Mouse (Mus musculus): ENCODE results near the gene 2700049A03Rik.

Gene 2700049A03Rik

DNA sequence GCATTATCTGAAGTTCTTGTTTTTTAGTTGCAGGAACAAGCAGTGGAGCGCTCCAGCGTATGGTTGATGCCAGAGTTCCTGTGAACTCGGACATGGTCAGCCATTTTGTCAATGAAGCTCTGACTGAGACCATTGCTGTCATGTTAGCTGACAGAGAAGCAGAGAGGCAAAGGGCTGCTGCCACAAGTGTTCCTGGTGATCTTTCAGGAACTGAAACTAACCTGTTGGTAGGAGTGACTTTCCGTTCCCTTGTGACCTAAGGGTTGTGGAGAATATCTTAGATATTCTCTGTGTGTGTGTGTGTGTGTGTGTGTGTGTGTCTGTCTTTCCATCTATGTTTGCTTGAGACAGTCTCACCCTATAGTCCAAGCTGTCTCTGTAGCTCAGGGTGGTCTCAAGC is 47.7 kb downstream of the 2700049A03Rik start:
- DNase-seq (ENCODE audit: low spot score): no peak

DNA sequence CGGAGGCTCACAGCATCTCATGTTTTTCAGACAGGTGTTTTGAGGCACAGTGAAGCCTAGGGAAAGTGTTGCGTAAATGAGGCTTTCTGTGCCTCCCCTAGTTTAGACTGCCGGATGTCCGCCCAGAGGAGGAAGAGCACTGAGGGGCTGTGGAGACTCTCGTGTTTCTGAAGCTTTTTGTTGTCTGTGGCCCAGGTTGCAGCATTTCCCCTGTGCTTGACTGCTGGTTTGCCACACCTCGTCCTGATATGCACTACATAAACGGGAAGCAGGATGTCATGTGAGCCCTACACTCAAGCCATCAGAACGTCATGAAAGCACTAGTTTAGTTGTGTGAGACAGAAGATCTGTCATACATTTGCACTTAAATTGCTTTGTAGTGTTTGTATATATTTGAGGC is 56.1 kb downstream of the 2700049A03Rik start:
- DNase-seq (ENCODE audit: low spot score): no peak

DNA sequence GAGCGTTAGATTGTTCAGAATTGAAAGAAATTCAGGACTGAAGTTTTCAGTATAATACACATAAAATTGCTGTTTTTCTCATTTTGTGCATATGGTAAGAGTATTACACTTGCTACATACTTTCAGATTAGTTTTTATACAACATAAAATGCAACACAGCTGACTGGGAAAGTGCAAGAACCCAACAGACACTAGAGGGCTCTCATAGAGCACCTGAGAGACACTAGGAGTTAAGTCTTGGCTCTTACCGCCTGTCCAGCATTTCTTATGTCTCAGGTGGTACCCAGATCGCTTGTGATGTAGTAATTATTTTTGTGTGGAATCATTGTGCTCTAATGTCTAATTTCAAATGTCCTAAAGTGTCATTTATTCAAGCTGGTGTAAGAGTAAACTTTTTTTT is 61.0 kb downstream of the 2700049A03Rik start:
- peak; percentile 60 for DNase-seq (ENCODE audit: low spot score)

- DNase-seq (ENCODE audit: low spot score): no peak
These were observed 65.1 kb downstream of the 2700049A03Rik start for GRCm38 (mm10) chr12:71201753-71202152.

GRCm38 (mm10) chr12:71204303-71204702 is 67.7 kb downstream of the 2700049A03Rik start:
- peak; percentile 40 for DNase-seq (ENCODE audit: low spot score)

DNA sequence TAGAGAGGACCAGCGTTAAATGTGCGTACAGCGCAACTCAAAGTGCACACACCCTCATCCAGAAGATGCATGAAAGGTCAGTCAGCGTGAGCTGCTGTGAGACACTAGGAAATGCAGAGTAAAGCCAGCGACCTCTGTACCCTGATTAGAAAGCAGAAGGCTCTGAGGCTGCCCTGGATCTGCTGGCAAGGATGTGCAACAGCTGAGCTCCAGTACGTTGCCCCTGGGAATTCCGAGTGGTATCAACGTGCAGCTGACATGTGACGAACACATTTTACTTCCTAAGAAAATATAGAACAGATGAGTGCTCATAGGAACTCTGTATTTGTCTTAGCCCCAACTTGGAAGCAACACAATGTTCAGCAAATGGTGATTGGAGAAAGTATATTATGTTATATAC is 80.5 kb downstream of the 2700049A03Rik start:
- DNase-seq (ENCODE audit: low spot score): peak; percentile 25

GRCm38 (mm10) chr12:71217866-71218522 is 81.3 kb downstream of the 2700049A03Rik start:
- no peak for DNase-seq (ENCODE audit: low spot score)

DNA sequence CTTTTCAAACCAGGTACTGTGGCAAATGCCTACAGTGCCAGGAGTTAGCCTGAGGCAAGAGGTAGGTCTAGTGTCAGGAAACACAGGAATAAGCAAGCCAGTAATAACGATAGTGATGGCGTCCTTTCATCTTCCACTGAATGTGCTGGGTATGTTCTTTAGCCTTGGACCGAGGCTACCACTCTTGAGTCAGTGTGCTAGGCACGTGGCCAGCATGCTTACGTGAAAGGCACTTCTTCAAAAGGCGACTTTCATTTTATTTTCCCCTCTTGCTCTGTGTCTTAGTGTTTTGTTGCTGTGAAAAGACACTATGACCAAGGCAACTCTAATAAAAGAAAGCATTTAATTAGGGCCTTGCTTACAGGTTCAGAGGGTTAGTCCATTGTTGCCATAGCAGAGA is 86.1 kb downstream of the 2700049A03Rik start:
- DNase-seq (ENCODE audit: low spot score): no peak

GRCm38 (mm10) chr12:71227769-71228168 is 91.1 kb downstream of the 2700049A03Rik start:
- peak; percentile 72 for DNase-seq (ENCODE audit: low spot score)

GRCm38 (mm10) chr12:71228925-71229649 is 92.4 kb downstream of the 2700049A03Rik start:
- DNase-seq (ENCODE audit: low spot score): peak; percentile 30

- no peak for DNase-seq (ENCODE audit: low spot score)
These were observed 94.9 kb downstream of the 2700049A03Rik start for GRCm38 (mm10) chr12:71231561-71231960.

- DNase-seq (ENCODE audit: low spot score): no peak
These were observed 96.8 kb downstream of the 2700049A03Rik start for GRCm38 (mm10) chr12:71233426-71233825.

DNA sequence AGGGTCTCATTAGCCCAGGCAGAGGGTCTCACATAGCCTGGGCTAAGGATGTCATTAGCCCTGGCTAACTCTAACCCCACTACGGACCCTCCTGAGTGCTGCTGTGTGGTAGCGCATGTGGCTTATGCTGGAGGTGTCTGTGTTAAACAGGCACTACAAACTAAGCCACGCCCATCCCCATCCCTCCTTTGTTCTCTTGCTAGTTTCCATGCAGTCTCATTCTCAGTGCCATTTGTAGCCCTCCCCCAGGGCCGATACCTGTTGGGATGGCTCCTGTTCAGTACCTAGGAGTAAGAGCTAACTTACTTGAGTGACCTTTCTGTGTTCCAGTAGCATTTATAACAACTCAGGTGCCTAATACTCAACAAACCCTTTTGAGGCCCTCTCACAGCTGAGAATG is 100.4 kb downstream of the 2700049A03Rik start:
- DNase-seq (ENCODE audit: low spot score): no peak

GRCm38 (mm10) chr12:71242791-71243190 is 106.1 kb downstream of the 2700049A03Rik start:
- no peak for DNase-seq (ENCODE audit: low spot score)

DNA sequence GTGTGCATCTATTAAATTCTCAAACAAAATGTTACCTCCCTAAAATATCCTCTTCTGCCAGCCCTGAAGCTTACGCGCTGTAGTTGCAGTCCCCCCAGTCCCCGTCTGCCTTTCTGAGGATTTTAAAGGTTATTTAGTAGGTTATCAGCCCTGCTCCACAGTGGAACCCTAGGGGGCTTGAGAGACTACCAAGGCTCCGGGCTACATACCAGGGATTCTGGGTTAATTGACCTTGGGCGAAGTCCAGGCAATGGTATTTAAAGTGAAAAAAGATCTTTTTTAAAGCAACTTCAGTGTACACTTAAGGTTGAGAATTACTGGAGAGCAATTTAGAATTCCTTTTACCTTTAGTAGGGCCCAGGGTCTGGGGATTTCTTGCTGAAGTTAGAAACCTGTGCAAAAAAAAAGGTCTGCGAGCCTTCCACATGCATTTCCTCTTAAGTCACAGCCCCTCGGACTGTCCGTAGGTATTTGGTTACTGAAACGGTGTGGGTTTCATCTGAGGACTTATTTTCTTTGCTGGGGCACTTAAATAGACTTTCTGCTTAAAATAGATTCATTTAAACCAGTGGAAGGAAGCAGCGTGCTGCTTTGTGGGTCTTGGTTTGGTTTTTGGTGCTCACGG is 108.2 kb downstream of the 2700049A03Rik start:
- DNase-seq (ENCODE audit: low spot score): no peak

- DNase-seq (ENCODE audit: low spot score): no peak
These were observed 110.5 kb downstream of the 2700049A03Rik start for GRCm38 (mm10) chr12:71247191-71247590.

DNA sequence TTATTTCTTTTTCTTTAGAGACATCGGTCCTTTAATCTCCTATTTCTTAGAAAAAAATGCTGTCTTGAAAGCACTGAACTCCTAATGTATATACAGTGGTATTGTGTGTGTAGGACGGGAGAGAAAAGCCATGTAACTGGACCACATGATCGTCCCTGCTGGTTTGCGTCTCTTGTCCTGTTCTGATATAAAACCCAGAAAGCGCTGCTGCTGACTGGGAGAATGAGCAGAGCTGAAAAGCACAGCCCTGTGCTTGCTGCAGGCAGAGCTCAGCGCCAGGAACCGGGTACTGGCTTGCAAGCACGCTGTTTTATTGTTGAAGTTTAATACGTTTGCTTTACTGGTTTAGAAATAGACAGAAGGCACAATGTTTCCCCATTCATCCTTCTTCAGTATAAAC is 112.7 kb downstream of the 2700049A03Rik start:
- DNase-seq (ENCODE audit: low spot score): no peak

GRCm38 (mm10) chr12:71252509-71253167 is 116.0 kb downstream of the 2700049A03Rik start:
- DNase-seq (ENCODE audit: low spot score): no peak

GRCm38 (mm10) chr12:71254779-71255178 is 118.1 kb downstream of the 2700049A03Rik start:
- DNase-seq (ENCODE audit: low spot score): peak; percentile 25

DNA sequence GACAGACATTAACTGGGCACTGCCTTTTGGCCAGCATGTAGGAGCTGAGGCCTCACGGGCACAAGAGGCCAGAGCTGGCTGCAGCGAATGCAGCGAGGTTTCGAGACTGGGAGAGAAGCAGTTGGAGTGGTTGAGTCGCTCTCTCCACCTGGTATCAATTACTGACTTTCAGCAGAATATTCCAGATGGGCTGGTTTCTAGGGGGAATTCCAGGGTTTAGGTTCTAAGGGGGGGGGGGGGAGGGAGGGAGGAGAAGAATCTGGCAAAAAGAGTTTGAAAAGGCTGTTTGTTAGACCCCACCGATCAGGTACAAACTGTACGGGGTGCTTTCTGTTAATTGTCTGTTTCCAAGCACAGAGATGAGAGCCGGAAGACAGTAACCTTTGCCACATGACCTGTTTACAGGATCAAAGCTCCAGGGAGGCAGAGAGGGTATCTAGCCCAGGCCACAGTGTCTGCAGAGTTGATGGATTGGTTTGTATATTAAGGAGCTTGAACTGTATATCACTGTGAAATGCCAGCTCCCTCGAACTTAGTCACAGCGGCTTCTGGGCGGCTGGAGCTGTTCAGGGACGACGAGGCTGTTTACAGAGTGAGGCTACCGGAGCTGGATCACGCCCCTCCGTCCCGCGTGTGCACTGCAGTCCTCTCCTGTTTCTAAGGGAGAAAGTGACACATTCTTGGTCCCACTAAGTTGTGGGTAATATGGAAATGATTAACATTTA is 121.7 kb downstream of the 2700049A03Rik start:
- DNase-seq (ENCODE audit: low spot score): peak; percentile 76

DNA sequence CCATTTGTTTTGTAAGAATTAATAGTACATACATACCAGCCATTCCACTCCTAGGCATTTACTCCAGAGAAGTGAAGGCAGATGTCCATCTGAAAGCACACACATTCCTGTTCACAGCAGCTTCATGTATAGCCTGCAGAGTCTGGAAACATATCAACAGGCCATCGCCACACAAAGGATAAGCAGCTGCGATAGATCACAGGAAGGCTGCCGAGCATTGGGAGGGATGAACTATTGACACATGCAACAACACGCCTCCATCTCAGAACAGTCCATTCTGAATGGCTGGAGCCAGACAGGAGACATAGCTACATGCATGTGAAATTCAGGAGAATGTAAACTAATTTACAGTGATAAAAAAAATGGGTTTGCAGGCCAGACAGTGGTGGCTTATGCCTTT is 127.6 kb downstream of the 2700049A03Rik start:
- DNase-seq (ENCODE audit: low spot score): no peak

DNA sequence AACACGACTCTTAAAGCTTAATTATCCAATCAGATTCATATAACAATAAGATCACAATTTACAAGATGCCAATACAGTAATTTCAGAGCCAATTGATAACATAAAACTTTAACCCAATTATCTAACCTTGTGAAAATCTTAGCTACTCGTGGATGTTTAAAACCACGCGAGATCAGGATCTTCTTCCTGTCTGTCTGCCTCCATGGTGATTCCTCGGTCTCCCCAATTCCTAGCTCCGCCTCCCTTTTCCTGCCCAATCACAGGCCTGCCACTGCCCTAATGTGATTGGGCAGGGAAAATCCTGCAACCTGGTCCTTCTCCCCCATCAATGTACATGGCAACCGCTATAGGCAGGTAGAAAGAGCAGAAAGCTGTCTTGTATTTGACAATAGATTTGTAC is 132.7 kb downstream of the 2700049A03Rik start:
- DNase-seq (ENCODE audit: low spot score): no peak

Measured in embryo, embryonic 10.5 days (tissue).